Mouse (Mus musculus) monocyte, adult 2 months (primary cell): Measurements from ENCODE around the gene Lyzl6.

Source experiments
- DNase-seq, 2 experiments: peaks; one replicate each; pipeline ENCODE4 v3.0.0; 2022; ENCODE audit warnings: low spot score in 2 of 2, low read depth in 1 of 2

Gene Lyzl6

GRCm38 (mm10) chr11:103638790-103639189, at the start of gene Lyzl6:
Gene Lyzl6 (minus strand): TSS chr11:103638890.
- DNase-seq = no peak

- no peak for DNase-seq
These were observed 48.0 kb upstream of the Lyzl6 start for GRCm38 (mm10) chr11:103686706-103687105.

GRCm38 (mm10) chr11:103685261-103685736, 46.6 kb upstream of the Lyzl6 start:
- DNase-seq = no peak

GRCm38 (mm10) chr11:103683667-103684334, 45.1 kb upstream of the Lyzl6 start:
- DNase-seq = no peak

- DNase-seq = peak in 1 of 2 experiments; percentile 17
These were observed 38.4 kb upstream of the Lyzl6 start for GRCm38 (mm10) chr11:103677042-103677441.

GRCm38 (mm10) chr11:103675556-103675955, 36.9 kb upstream of the Lyzl6 start:
- no peak for DNase-seq

GRCm38 (mm10) chr11:103666907-103667426, 28.3 kb upstream of the Lyzl6 start:
- no peak for DNase-seq

GRCm38 (mm10) chr11:103666181-103666906, 27.7 kb upstream of the Lyzl6 start:
- no peak for DNase-seq

- DNase-seq = no peak
These were observed 27.0 kb upstream of the Lyzl6 start for GRCm38 (mm10) chr11:103665695-103666094.

- DNase-seq = no peak
These were observed 24.4 kb upstream of the Lyzl6 start for GRCm38 (mm10) chr11:103663119-103663518.

GRCm38 (mm10) chr11:103662546-103662945, 23.9 kb upstream of the Lyzl6 start:
- DNase-seq = no peak

- DNase-seq = no peak
These were observed 23.2 kb upstream of the Lyzl6 start for GRCm38 (mm10) chr11:103661863-103662262.

GRCm38 (mm10) chr11:103658189-103658588, 19.5 kb upstream of the Lyzl6 start:
- no peak for DNase-seq

- DNase-seq = no peak
These were observed 17.8 kb upstream of the Lyzl6 start for GRCm38 (mm10) chr11:103656520-103656919.

GRCm38 (mm10) chr11:103653359-103653965, 14.8 kb upstream of the Lyzl6 start:
- DNase-seq = no peak

GRCm38 (mm10) chr11:103651426-103651825, 12.7 kb upstream of the Lyzl6 start:
- no peak for DNase-seq

GRCm38 (mm10) chr11:103649983-103650493, 11.3 kb upstream of the Lyzl6 start:
- no peak for DNase-seq

- no peak for DNase-seq
These were observed 10.8 kb upstream of the Lyzl6 start, which contains the start of gene Rprml for GRCm38 (mm10) chr11:103649301-103649982. Gene Rprml (plus strand): TSS chr11:103649570.

- DNase-seq = no peak
These were observed 10.0 kb upstream of the Lyzl6 start for GRCm38 (mm10) chr11:103648656-103649055.

- DNase-seq = no peak
These were observed 9.4 kb upstream of the Lyzl6 start for GRCm38 (mm10) chr11:103647921-103648620.
